Mouse (Mus musculus): ENCODE measurements around the gene Myh14. TPM values are rescaled to one million over a fixed set of nuclear protein-coding genes. Genes with fewer than 3 reads are reported as not detected.

Gene Myh14
- total RNA-seq, 2 experiments from 2014 or later, result 81.8 to 110 TPM

GRCm38 (mm10) chr7:44675171-44675570 is 4.5 kb upstream of the Myh14 start:
- intact Hi-C loops (cut with DNase I), result no loop called here
- DNase-seq, result no peak

- no peak for DNase-seq
- intact Hi-C loops (cut with DNase I), result no loop called here
Observed at GRCm38 (mm10) chr7:44674511-44674910, 3.9 kb upstream of the Myh14 start.

GRCm38 (mm10) chr7:44672193-44672592 is 1.6 kb upstream of the Myh14 start:
- intact Hi-C loops (cut with DNase I), result no loop called here
- DNase-seq, result no peak

GRCm38 (mm10) chr7:44669103-44669502 is 1.5 kb downstream of the Myh14 start:
- DNase-seq, result no peak
- intact Hi-C loops (cut with DNase I), result loop anchor here (2.0 kb wide), 1 partner anchor 32 kb away; no protein-coding TSS in a partner anchor

- intact Hi-C loops (cut with DNase I), result loop anchor here (2.0 kb wide), 1 partner anchor 33 kb away; no protein-coding TSS in a partner anchor
- no peak for DNase-seq
Observed at GRCm38 (mm10) chr7:44667996-44668738, 2.5 kb downstream of the Myh14 start.

GRCm38 (mm10) chr7:44666462-44666861 is 4.2 kb downstream of the Myh14 start:
- intact Hi-C loops (cut with DNase I), result no loop called here
- no peak for DNase-seq

GRCm38 (mm10) chr7:44664731-44665130 is 5.9 kb downstream of the Myh14 start:
- no peak for DNase-seq

GRCm38 (mm10) chr7:44663546-44663945 is 7.1 kb downstream of the Myh14 start:
- DNase-seq, result no peak
- intact Hi-C loops (cut with DNase I), result no loop called here

More at GRCm38 (mm10) chr7:44664731-44665130, 5.9 kb downstream of the Myh14 start:
- intact Hi-C loops (cut with DNase I), result no loop called here

- intact Hi-C loops (cut with DNase I), result no loop called here
Observed at GRCm38 (mm10) chr7:44662569-44662968, 8.1 kb downstream of the Myh14 start.

GRCm38 (mm10) chr7:44662168-44662567 is 8.5 kb downstream of the Myh14 start:
- intact Hi-C loops (cut with DNase I), result no loop called here
- no peak for DNase-seq

More at GRCm38 (mm10) chr7:44662569-44662968, 8.1 kb downstream of the Myh14 start:
- no peak for DNase-seq

- intact Hi-C loops (cut with DNase I), result no loop called here
- no peak for DNase-seq
Observed at GRCm38 (mm10) chr7:44661219-44661618, 9.4 kb downstream of the Myh14 start.

GRCm38 (mm10) chr7:44655504-44655903 is 15.1 kb downstream of the Myh14 start:
- intact Hi-C loops (cut with DNase I), result no loop called here
- DNase-seq, result peak; percentile 43 to 56

- DNase-seq, result no peak
- intact Hi-C loops (cut with DNase I), result loop anchor here (5.0 kb wide), 1 partner anchor 49 kb away; no protein-coding TSS in a partner anchor
Observed at GRCm38 (mm10) chr7:44653773-44654172, 16.9 kb downstream of the Myh14 start.

GRCm38 (mm10) chr7:44651416-44651815 is 19.2 kb downstream of the Myh14 start:
- intact Hi-C loops (cut with DNase I), result loop anchor here (5.0 kb wide), 1 partner anchor 51 kb away; no protein-coding TSS in a partner anchor
- no peak for DNase-seq

GRCm38 (mm10) chr7:44649990-44650389 is 20.7 kb downstream of the Myh14 start:
- intact Hi-C loops (cut with DNase I), result loop anchor here (5.0 kb wide), 2 partner anchors 52 to 128 kb away; partner anchors contain the start of gene Mybpc2
- peak in 1 of 2 experiments; percentile 61 for DNase-seq

- no peak for DNase-seq
Observed at GRCm38 (mm10) chr7:44649094-44649610, 21.5 kb downstream of the Myh14 start.

GRCm38 (mm10) chr7:44647729-44648128 is 22.9 kb downstream of the Myh14 start:
- intact Hi-C loops (cut with DNase I), result loop anchor here (5.0 kb wide), 1 partner anchor 125 kb away; the partner anchor contains the start of gene Mybpc2
- peak; percentile 20 to 31 for DNase-seq

More at GRCm38 (mm10) chr7:44649094-44649610, 21.5 kb downstream of the Myh14 start:
- intact Hi-C loops (cut with DNase I), result loop anchor here (5.0 kb wide), 1 partner anchor 127 kb away; the partner anchor contains the start of gene Mybpc2

- peak; percentile 65 to 69 for DNase-seq
- intact Hi-C loops (cut with DNase I), result loop anchor here (5.0 kb wide), 1 partner anchor 125 kb away; the partner anchor contains the start of gene Mybpc2
Observed at GRCm38 (mm10) chr7:44647042-44647724, 23.5 kb downstream of the Myh14 start.

- peak; percentile 36 to 49 for DNase-seq
- intact Hi-C loops (cut with DNase I), result loop anchor here (5.0 kb wide), 1 partner anchor 124 kb away; the partner anchor contains the start of gene Mybpc2
Observed at GRCm38 (mm10) chr7:44645951-44646350, 24.7 kb downstream of the Myh14 start.

GRCm38 (mm10) chr7:44645256-44645655 is 25.4 kb downstream of the Myh14 start:
- intact Hi-C loops (cut with DNase I), result loop anchor here (5.0 kb wide), 1 partner anchor 123 kb away; the partner anchor contains the start of gene Mybpc2
- no peak for DNase-seq

- DNase-seq, result peak; percentile 12 to 22
- intact Hi-C loops (cut with DNase I), result no loop called here
Observed at GRCm38 (mm10) chr7:44641887-44642286, 28.8 kb downstream of the Myh14 start.
